Mouse (Mus musculus): Measurements from ENCODE around the gene Git2. TPM values are rescaled to one million over a fixed set of nuclear protein-coding genes. Genes with fewer than 3 reads are reported as not detected.
A peak's percentile ranks its signal among the peaks of the same experiment; 100 is the strongest.

The Git2 gene
- total and polyA plus RNA-seq, 2 experiments: 11.0 to 11.8 TPM

DNA sequence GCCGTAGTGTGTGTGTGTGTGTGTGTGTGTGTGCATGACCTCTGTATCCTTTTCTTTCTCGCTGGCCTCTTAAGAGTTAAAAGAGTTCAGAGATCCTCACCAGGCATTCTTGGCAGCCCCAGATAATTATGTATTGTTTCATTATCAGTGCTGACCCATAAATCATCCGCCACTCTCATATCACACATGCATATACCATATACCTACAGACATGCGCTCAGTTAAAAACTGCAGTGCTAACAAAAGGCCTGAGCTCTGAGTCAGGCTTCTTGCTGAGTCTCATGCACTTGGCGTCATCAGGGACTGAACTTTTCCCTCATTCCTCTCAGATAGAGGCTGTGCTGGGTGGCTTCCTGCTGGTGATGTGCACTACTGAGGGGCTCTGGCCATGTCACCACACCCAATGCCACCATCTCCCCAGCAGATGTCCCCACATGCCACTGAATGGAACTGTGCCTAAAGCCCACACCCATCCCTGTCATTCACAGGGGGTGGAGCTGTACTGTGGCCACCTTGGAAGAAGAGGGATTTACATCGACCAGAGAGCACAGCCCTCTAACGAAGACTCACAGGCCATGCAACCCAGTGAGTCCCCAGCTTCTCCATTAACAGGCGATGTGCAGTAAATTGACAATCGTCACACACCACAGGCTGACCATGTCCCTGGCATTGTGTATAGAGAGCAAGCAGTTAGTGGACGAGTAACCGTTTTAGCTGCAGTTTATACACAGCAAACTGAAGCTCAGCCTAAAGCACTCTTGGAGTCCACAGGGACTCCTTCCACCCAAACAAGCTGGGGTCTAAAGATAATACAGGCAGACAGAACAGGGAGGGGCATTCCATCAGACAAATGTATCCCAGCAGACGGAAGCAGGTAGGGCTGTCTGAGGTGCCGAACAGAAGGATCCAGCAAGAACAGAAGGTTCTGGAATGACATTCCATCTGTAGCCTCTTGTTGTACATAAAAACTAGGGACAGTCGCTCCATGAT is 72.6 kb downstream of the Git2 start:
- Histone ChIP-seq H3K4me3 (ENCODE audit: insufficient read depth, low read depth, low read length) (no peak overlapping the region), H3K4me1 (ENCODE audit: control insufficient read depth, insufficient read depth, low read length) (peaks cover 2% of the 10 kb centered on the region; the same call in 1 of the 2 replicates), H3K9ac (ENCODE audit: low read depth, low read length) (no peak overlapping the region), H3K36me3 (ENCODE audit: control insufficient read depth, insufficient read depth, low read length) (no peaks in the 10 kb centered on the region), H3K27ac (replicated peaks; ENCODE audit: insufficient read depth, low read depth, low read length) (no peak overlapping the region), H3K79me2 (ENCODE audit: control insufficient read depth, insufficient read depth, low read length) (no peaks in the 10 kb centered on the region), H3K27me3 (ENCODE audit: control insufficient read depth, insufficient read depth, low read length) (no peaks in the 10 kb centered on the region)
- peak; percentile 32 for TF ChIP-seq CTCF (IDR thresholded peaks at IDR 0.05; ENCODE audit: low read depth, low read length)
- TF ChIP-seq POLR2A (IDR thresholded peaks at IDR 0.05; ENCODE audit: extremely low read depth, insufficient read depth, low read length): no peak
- 68% methylated on average over 14 of the region's 14 CpGs for WGBS
- no peak for DNase-seq (ENCODE audit: extremely low read depth, low read depth, low spot score)

DNA sequence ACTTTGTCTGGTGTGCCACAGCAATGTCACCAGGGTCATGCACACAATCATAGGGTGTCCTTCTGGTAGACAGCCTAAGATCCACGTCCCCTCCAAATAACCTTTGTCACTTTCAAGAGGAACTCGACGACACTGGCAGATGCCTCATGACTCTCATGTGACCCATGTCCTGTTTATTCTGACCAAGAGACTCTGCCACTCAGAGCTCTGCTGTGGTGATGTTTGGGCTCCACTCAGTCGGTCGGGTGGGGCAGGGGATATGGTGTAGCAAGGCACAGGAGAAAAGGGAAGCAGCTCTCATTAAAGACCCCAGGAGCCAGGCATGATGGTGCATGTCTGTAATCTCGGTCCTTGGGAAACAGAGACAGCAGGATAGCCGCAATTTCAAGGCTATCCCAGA is 76.3 kb downstream of the Git2 start:
- H3K4me1 ChIP-seq (ENCODE audit: control insufficient read depth, insufficient read depth, low read length): peaks cover 2% of the 10 kb centered on the region; the same call in 1 of the 2 replicates
- no peak for TF ChIP-seq CTCF (IDR thresholded peaks at IDR 0.05; ENCODE audit: low read depth, low read length)
- TF ChIP-seq POLR2A (IDR thresholded peaks at IDR 0.05; ENCODE audit: extremely low read depth, insufficient read depth, low read length): no peak
- H3K27ac ChIP-seq (replicated peaks; ENCODE audit: insufficient read depth, low read depth, low read length): peak overlapping the region; percentile 44
- WGBS: 24% methylated on average over 7 of the region's 7 CpGs
- H3K4me3 ChIP-seq (ENCODE audit: insufficient read depth, low read depth, low read length): no peak overlapping the region
- H3K36me3 ChIP-seq (ENCODE audit: control insufficient read depth, insufficient read depth, low read length): no peaks in the 10 kb centered on the region
- H3K79me2 ChIP-seq (ENCODE audit: control insufficient read depth, insufficient read depth, low read length): no peaks in the 10 kb centered on the region
- no peaks in the 10 kb centered on the region for H3K27me3 ChIP-seq (ENCODE audit: control insufficient read depth, insufficient read depth, low read length)
- peak; percentile 52 for DNase-seq (ENCODE audit: extremely low read depth, low read depth, low spot score)
- H3K9ac ChIP-seq (ENCODE audit: low read depth, low read length): no peak overlapping the region

- no peaks in the 10 kb centered on the region for H3K79me2 ChIP-seq (ENCODE audit: control insufficient read depth, insufficient read depth, low read length)
- H3K9ac ChIP-seq (ENCODE audit: low read depth, low read length): no peak overlapping the region
- H3K27me3 ChIP-seq (ENCODE audit: control insufficient read depth, insufficient read depth, low read length): no peaks in the 10 kb centered on the region
- H3K4me1 ChIP-seq (ENCODE audit: control insufficient read depth, insufficient read depth, low read length): peaks cover 2% of the 10 kb centered on the region; the same call in 1 of the 2 replicates
- WGBS: 86% methylated on average over 19 of the region's 19 CpGs
- TF ChIP-seq POLR2A (IDR thresholded peaks at IDR 0.05; ENCODE audit: extremely low read depth, insufficient read depth, low read length) (no peak), CTCF (IDR thresholded peaks at IDR 0.05; ENCODE audit: low read depth, low read length) (no peak)
- peak; percentile 10 for DNase-seq (ENCODE audit: extremely low read depth, low read depth, low spot score)
- no peaks in the 10 kb centered on the region for H3K36me3 ChIP-seq (ENCODE audit: control insufficient read depth, insufficient read depth, low read length)
- no peak overlapping the region for H3K27ac ChIP-seq (replicated peaks; ENCODE audit: insufficient read depth, low read depth, low read length)
- no peak overlapping the region for H3K4me3 ChIP-seq (ENCODE audit: insufficient read depth, low read depth, low read length)
These were observed 77.1 kb downstream of the Git2 start for GRCm38 (mm10) chr5:114698044-114698746.

- Histone ChIP-seq H3K9ac (ENCODE audit: low read depth, low read length) (no peak overlapping the region), H3K27ac (replicated peaks; ENCODE audit: insufficient read depth, low read depth, low read length) (no peak overlapping the region), H3K36me3 (ENCODE audit: control insufficient read depth, insufficient read depth, low read length) (no peaks in the 10 kb centered on the region), H3K27me3 (ENCODE audit: control insufficient read depth, insufficient read depth, low read length) (no peaks in the 10 kb centered on the region), H3K4me1 (ENCODE audit: control insufficient read depth, insufficient read depth, low read length) (peaks cover 2% of the 10 kb centered on the region; the same call in 1 of the 2 replicates), H3K79me2 (ENCODE audit: control insufficient read depth, insufficient read depth, low read length) (no peaks in the 10 kb centered on the region), H3K4me3 (ENCODE audit: insufficient read depth, low read depth, low read length) (no peak overlapping the region)
- peak; percentile 9 for DNase-seq (ENCODE audit: extremely low read depth, low read depth, low spot score)
- no peak for TF ChIP-seq CTCF (IDR thresholded peaks at IDR 0.05; ENCODE audit: low read depth, low read length)
- no peak for TF ChIP-seq POLR2A (IDR thresholded peaks at IDR 0.05; ENCODE audit: extremely low read depth, insufficient read depth, low read length)
- 88% methylated on average over 17 of the region's 17 CpGs for WGBS
These were observed 78.4 kb downstream of the Git2 start for GRCm38 (mm10) chr5:114696939-114697338.

DNA sequence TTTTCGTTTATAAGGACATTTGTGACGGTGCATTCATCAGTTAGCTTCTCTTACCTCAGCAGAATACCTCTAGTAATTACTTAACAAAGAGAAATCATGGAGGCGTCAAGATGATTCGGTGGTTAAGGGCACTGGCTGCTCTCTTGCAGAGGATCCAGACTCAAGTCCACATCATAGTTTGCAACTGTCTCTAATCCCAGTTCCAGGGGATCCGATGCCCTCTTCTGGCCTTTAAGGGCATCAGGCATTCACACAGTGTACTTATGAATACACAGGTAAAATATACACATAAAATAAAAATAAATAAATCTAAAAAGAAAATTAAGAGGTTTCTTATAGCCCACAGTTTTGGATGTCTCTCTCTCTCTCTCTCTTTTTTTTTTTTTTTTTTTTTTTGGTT is 79.5 kb downstream of the Git2 start:
- H3K4me1 ChIP-seq (ENCODE audit: control insufficient read depth, insufficient read depth, low read length): peaks cover 5% of the 10 kb centered on the region; the same call in 1 of the 2 replicates
- H3K27ac ChIP-seq (replicated peaks; ENCODE audit: insufficient read depth, low read depth, low read length): no peak overlapping the region
- TF ChIP-seq CTCF (IDR thresholded peaks at IDR 0.05; ENCODE audit: low read depth, low read length) (no peak), POLR2A (IDR thresholded peaks at IDR 0.05; ENCODE audit: extremely low read depth, insufficient read depth, low read length) (no peak)
- no peaks in the 10 kb centered on the region for H3K27me3 ChIP-seq (ENCODE audit: control insufficient read depth, insufficient read depth, low read length)
- no peaks in the 10 kb centered on the region for H3K79me2 ChIP-seq (ENCODE audit: control insufficient read depth, insufficient read depth, low read length)
- no peak overlapping the region for H3K4me3 ChIP-seq (ENCODE audit: insufficient read depth, low read depth, low read length)
- 74% methylated on average over 5 of the region's 5 CpGs for WGBS
- no peak overlapping the region for H3K9ac ChIP-seq (ENCODE audit: low read depth, low read length)
- no peak for DNase-seq (ENCODE audit: extremely low read depth, low read depth, low spot score)
- H3K36me3 ChIP-seq (ENCODE audit: control insufficient read depth, insufficient read depth, low read length): no peaks in the 10 kb centered on the region

Data from liver, adult 2 months (tissue).